Mouse (Mus musculus) bone marrow macrophage, adult 2 months (primary cell): ENCODE data around the gene Man2a1.

Source experiments
- CTCF ChIP-seq: IDR thresholded peaks from 2 replicates; pipeline ENCODE4 v1.5.1; 2012; ENCODE audit warnings: low read depth, mild to moderate bottlenecking, low read length, moderate library complexity
- POLR2A ChIP-seq: IDR thresholded peaks from 2 replicates; pipeline ENCODE4 v1.6.1; 2012; ENCODE audit warnings: mild to moderate bottlenecking, low read depth, low read length, borderline replicate concordance

DNA sequence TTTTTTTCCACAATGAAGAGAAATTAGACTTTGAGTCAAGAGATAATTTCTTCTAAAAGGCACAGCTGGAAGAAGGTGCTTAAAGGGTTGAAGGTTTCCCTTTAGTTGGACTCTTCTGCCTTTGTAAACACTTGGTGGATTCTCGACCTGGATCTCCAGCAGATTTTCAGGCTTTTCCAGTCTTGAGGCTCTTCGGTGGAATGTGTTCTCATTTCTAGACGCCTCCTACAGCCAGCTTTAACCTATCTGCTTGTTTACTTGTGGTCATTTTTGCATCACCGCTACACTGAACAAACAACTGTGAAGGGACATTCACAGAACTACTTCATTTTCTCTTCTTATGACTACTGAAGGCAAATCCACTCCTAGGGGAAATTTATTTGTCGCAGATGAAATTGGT lies 173.7 kb downstream of the Man2a1 start:
- TF ChIP-seq CTCF = no peak
- no peak for TF ChIP-seq POLR2A
